Mouse (Mus musculus) c-Kit-positive CD71-positive TER-119-negative erythroid progenitor cells, embryonic 14.5 days (primary cell): ENCODE measurements around the gene Hist1h4b.

Experiments used
- DNase-seq: peaks from one replicate; pipeline ENCODE4 v3.0.0-alpha.2; 2013; ENCODE audit warnings: low read depth

Gene Hist1h4b

GRCm38 (mm10) chr13:23806422-23807052 is 49.7 kb downstream of the Hist1h4b start, which contains the start of gene Slc17a2:
Gene Slc17a2 (plus strand): TSS chr13:23806993.
- no peak for DNase-seq
